Mouse (Mus musculus) brain, embryonic 14.5 days (tissue): ENCODE measurements around the gene Acvr1.

ENCODE experiments used
- CTCF ChIP-seq: fragments of 200-500 bp; IDR thresholded peaks from 2 replicates; pipeline ENCODE4 v1.5.1; 2012; ENCODE audit warnings: inconsistent platforms, mild to moderate bottlenecking, moderate library complexity, borderline replicate concordance; ENCODE audit not compliant: insufficient read depth, insufficient read length; ENCODE audit errors: extremely low read depth
- POLR2A ChIP-seq: fragments of 200-500 bp; IDR thresholded peaks from 2 replicates; pipeline ENCODE4 v1.6.1; 2012; ENCODE audit warnings: mild to moderate bottlenecking, inconsistent platforms, borderline replicate concordance; ENCODE audit not compliant: poor library complexity, insufficient read depth, insufficient read length, severe bottlenecking; ENCODE audit errors: extremely low read depth

DNA sequence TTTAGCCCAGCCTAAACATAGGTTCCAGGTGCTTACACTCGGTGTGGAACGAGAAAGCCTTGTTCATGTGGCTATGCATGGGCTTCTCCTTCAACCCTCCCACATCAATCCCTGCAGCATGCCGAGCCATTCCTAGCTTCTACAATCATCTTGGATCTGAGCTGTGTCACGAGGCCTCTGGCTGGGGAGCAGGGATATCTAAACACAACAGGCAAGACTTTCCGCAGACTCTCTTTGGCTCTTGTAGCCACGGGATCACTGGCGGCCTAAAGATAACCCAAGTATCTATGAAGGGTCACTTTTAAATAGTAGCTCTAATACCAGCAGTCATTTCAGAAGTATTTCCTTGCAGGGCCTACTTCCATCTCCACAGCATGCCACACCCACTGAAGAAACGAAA, 78.6 kb downstream of the Acvr1 start:
- TF ChIP-seq POLR2A, result no peak
- TF ChIP-seq CTCF, result no peak
